Mouse (Mus musculus): ENCODE data around the gene 9030612E09Rik.

Gene 9030612E09Rik

DNA sequence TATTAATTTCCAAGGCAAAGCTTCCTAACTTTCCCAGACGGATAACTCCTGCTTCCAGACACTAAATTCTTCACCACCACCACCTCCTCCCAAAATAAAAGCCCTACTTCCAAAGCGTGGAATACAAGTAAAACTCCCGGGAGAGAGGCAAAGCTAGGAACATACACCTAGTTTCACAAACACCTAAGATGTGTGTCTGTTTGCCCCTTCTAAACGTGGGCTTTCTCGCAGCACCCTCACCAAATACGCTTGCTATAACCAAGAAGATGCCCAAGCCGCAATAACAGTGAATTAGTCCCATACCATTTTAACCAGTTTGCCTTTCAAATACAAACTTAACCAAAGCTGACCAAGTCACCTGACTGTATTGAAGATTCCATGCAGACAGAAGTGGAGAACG, 1.9 kb upstream of the 9030612E09Rik start:
- TF ChIP-seq GATA4 (IDR thresholded peaks at IDR 0.05; ENCODE audit: insufficient replicate concordance, low read length), result no peak

DNA sequence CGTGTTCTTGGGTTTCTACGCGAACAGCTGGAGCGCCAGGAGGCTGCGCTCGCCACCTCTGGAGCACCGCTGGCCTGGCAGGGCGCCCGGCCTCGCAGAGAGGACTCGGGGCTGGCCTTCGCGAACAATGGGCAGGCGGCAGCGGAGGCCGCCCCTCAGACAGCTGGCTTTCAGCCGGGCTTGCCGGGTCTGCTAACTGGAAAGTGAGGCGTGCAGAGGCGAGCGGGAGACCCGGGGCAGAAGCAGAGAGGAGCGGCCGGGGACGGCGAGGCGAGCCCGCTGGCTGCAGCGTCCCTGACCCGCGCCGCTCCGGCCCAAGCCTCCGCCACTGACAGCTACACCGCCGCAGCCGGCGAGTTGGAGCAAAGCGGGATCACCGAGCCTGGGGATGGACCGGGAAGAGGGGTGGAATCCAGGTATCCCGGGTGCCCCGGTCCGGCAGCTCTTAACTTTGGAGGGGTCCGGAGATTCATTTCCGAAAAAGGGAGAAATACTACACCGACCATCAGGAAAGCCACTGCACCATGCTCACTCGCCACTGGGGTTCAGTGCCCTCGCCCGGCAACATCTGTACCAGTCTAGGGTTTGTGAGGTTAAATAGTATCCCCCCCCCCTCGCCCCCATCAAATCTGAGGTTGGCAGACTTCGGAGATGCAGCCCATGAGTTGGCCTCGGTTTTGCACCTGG, 1.2 kb upstream of the 9030612E09Rik start:
- no peak for TF ChIP-seq GATA4 (IDR thresholded peaks at IDR 0.05; ENCODE audit: insufficient replicate concordance, low read length)

- no peak for TF ChIP-seq GATA4 (IDR thresholded peaks at IDR 0.05; ENCODE audit: insufficient replicate concordance, low read length)
Measured at GRCm38 (mm10) chr10:43173828-43174325, 627 bp upstream of the 9030612E09Rik start.

DNA sequence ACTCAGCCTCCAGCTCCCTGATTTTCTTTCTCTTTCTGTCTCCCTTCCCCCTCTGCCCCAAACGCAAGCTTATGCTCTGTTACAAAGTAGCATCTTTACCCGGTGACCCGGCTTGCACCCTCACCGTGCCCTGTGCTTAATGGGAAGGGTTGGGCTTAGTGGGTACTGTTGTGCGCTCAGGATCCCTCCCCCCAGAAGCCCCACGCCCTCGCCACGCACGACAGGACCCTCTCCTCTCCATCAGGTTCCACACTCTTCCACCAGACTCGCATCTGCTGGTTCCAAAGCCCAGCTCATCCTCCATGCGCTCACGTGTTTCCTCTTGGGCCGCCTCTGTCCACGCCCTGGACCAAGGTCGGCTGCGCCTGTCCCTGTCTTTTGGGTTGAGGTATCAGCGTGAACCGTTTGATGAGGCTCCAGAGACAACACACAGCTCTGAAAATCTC, 675 bp downstream of the 9030612E09Rik start:
- no peak for TF ChIP-seq GATA4 (IDR thresholded peaks at IDR 0.05; ENCODE audit: insufficient replicate concordance, low read length)

- no peak for TF ChIP-seq GATA4 (IDR thresholded peaks at IDR 0.05; ENCODE audit: insufficient replicate concordance, low read length)
Measured at GRCm38 (mm10) chr10:43180313-43180912, 5.9 kb downstream of the 9030612E09Rik start.

DNA sequence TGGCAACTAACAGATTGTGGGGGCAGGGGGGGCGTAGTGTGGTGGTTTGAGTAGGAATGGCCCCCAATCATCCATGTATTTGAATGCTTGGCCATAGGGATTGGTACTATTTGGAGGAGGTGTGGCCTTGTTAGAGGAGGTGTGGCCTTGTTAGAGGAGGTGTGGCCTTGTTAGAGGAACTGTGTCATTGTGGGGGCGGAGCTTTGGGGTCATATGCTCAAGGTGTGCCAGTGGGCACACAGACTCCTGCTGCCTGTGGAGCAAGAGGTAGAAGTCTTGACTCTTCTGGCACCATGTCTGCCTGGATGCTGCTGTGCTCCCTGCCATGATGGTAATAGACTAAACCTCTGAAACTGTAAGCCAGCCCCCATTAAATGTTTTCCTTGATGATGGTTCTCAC, 25.7 kb downstream of the 9030612E09Rik start:
- no peak for TF ChIP-seq GATA4 (IDR thresholded peaks at IDR 0.05; ENCODE audit: insufficient replicate concordance, low read length)

GRCm38 (mm10) chr10:43203865-43204264, 29.4 kb downstream of the 9030612E09Rik start:
- no peak for TF ChIP-seq GATA4 (IDR thresholded peaks at IDR 0.05; ENCODE audit: insufficient replicate concordance, low read length)

DNA sequence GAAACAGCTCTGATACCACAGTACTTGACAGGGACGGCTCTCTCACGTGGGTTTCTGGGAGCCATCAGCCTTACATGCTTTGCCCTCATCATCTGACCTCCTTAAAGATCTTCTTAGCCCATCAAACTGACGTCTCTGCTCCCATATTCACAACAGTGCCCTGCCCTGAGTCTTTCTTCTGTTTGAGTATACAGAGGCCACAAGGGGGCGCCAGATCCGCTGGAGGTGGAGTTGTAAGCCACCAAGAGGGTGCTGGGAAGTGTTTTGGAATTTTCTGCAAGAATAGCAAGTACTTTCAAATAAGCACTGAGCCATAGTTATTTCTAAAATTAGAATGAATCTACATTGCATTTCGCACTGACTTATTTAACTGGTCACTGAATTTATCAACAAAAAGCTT, 37.4 kb downstream of the 9030612E09Rik start:
- TF ChIP-seq GATA4 (IDR thresholded peaks at IDR 0.05; ENCODE audit: insufficient replicate concordance, low read length), result no peak

DNA sequence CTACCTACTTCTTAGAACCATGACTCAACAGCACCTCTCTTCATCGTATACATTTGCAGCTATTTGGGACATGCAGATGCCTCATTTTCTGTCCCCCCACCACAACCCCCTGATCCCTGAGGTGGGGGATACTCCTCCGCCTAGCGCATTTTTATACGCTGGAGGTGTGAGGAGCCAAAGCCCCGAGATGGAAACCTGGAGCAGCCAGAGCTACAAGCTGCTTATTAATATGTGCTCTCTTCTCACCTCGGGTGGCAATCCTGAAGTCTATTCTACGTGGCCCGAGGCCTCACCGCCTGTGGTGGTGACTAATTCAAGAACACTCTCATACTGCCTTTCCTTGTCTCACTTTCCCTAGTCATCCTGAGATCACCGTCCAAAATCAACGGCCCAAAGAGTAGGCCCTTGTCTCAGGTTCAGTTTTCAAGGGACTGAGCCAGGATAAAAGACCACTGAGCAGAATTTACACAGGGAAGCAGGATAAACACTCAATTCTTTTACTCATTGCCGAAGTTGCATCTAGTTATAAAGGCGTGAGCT, 42.9 kb downstream of the 9030612E09Rik start:
- no peak for TF ChIP-seq GATA4 (IDR thresholded peaks at IDR 0.05; ENCODE audit: insufficient replicate concordance, low read length)

GRCm38 (mm10) chr10:43220479-43220878, 46.0 kb downstream of the 9030612E09Rik start:
- TF ChIP-seq GATA4 (IDR thresholded peaks at IDR 0.05; ENCODE audit: insufficient replicate concordance, low read length), result no peak

GRCm38 (mm10) chr10:43220910-43221625, 46.6 kb downstream of the 9030612E09Rik start, which contains the start of gene Pdss2:
TSS of gene Pdss2 (plus strand) at chr10:43221486.
- 0 out of 2 replicates have a peak, but pooled peaks have one; percentile 5 for TF ChIP-seq GATA4 (IDR thresholded peaks at IDR 0.05; ENCODE audit: insufficient replicate concordance, low read length)

- TF ChIP-seq GATA4 (IDR thresholded peaks at IDR 0.05; ENCODE audit: insufficient replicate concordance, low read length), result no peak
Measured at GRCm38 (mm10) chr10:43221659-43222058, 47.2 kb downstream of the 9030612E09Rik start.

GRCm38 (mm10) chr10:43223391-43223790, 48.9 kb downstream of the 9030612E09Rik start:
- no peak for TF ChIP-seq GATA4 (IDR thresholded peaks at IDR 0.05; ENCODE audit: insufficient replicate concordance, low read length)

Measured in liver, adult (tissue).